In the genomic region with DNA sequence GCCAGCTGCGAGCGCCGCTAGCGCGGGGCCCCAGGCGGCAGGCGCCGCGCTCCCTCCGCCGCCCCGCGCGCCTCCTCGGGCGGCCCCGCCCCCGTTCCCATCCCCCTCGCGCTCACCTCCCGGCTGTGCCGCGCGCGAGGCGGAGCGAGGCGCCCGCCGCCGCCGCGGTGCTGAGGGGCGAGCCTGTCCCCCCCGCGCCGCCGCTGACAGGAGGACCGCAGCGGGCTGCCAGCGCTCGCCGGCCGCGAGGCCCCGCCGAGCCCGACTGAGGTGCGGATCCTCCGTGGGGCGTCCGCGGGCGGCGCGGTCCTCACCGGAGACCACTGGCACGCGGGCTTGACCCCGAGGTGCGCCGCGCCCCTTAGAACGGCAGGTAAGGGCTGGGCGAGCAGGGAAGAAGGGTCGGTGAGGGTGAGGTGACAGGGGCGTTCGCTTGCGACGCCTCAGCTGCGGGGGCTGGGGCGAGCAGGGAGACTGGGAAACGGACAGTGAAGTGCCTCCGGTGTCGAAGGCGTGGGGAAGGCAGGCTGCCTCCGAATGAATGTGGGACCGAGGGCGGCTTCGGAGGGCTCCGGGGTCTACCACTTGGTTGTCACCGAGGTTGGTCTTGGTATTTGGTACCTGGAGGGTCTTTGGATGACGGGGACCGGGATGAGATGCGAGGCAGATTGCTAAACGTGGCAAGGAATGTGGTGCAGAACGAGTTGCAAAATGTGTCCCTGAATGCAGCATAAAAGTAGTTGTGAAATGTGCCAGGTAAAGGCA, we compare ENCODE assay signal across 8 mouse cellular contexts. TPM values are rescaled to one million over a fixed set of nuclear protein-coding genes. Genes with fewer than 3 reads are reported as not detected.
DNase-seq lines count a peak whose midpoint lies in the region; ATAC-seq and TF ChIP-seq lines count a peak whose summit lies in the region.

A gene (plus strand): TSS at position 110 of the 765 bp plus-strand sequence.

- intact Hi-C loops in left cerebral cortex, adult 2 months (cut with DNase I), result loop anchor here (1.0 to 10.0 kb wide), 8 partner anchors 38 to 325 kb away; a partner anchor contains a TSS

- TF ChIP-seq CTCF in left cerebral cortex, adult 2 months (IDR thresholded peaks at IDR 0.05), result no peak
- no peak for TF ChIP-seq CTCF in spleen, adult 2 months (IDR thresholded peaks at IDR 0.05; ENCODE audit: extremely low read depth, insufficient read depth, insufficient read length, insufficient replicate concordance)

- H3K36me3 ChIP-seq in hindbrain, embryonic 14.5 days (replicated peaks; ENCODE audit: control insufficient read depth, insufficient read depth), result no peaks in the 10 kb centered on the region
- H3K36me3 ChIP-seq in macrophage (ENCODE audit: inconsistent target), result no peaks in the 10 kb centered on the region
- no peaks in the 10 kb centered on the region for H3K36me3 ChIP-seq in spleen, adult 2 months (ENCODE audit: control insufficient read depth, insufficient read depth, low read length)

- H3K4me2 ChIP-seq in hindbrain, embryonic 14.5 days (replicated peaks), result peak within 1 kb of the TSS; percentile 65

- peaks cover 10% of the 10 kb centered on the region; the same call in 1 of the 2 replicates for H3K79me2 ChIP-seq in macrophage (ENCODE audit: inconsistent target)

- H3K4me3 ChIP-seq in hindbrain, embryonic 14.5 days (replicated peaks; ENCODE audit: low read length), result peak within 1 kb of the TSS; percentile 97
- H3K4me3 ChIP-seq in left cerebral cortex, adult 2 months, result peak within 1 kb of the TSS; percentile 94
- H3K4me3 ChIP-seq in macrophage (ENCODE audit: inconsistent target), result peak within 1 kb of the TSS; percentile 38
- H3K4me3 ChIP-seq in spleen, adult 2 months (ENCODE audit: extremely low read depth, insufficient read depth, insufficient read length), result peak within 1 kb of the TSS; percentile 67

- TF ChIP-seq POLR2A in spleen, adult 2 months (IDR thresholded peaks at IDR 0.05; ENCODE audit: low read depth, low read length), result no peak

- peak; percentile 86; the same call in 1 of the 2 replicates for ATAC-seq in hindbrain, embryonic 14.5 days (ENCODE audit: low FRiP score)

- H3K9me3 ChIP-seq in hindbrain, embryonic 14.5 days (ENCODE audit: control insufficient read depth, low read length), result no peaks in the 10 kb centered on the region

- no peaks in the 10 kb centered on the region for H3K4me1 ChIP-seq in hindbrain, embryonic 14.5 days (replicated peaks; ENCODE audit: control insufficient read depth, insufficient read depth, low read length)
- H3K4me1 ChIP-seq in spleen, adult 2 months (ENCODE audit: control insufficient read depth, insufficient read depth, insufficient read length), result peaks cover 12% of the 10 kb centered on the region; the same call in 1 of the 2 replicates

- no peaks in the 10 kb centered on the region for H3K27me3 ChIP-seq in hindbrain, embryonic 14.5 days (ENCODE audit: control insufficient read depth, insufficient read depth, low read length)
- H3K27me3 ChIP-seq in spleen, adult 2 months (ENCODE audit: control insufficient read depth, insufficient read depth, low read length), result peaks cover 3% of the 10 kb centered on the region; the same call in 1 of the 2 replicates

- DNase-seq in layer of hippocampus, adult 11-12 months (ENCODE audit: low spot score), result peak; percentile 45
- DNase-seq in layer of hippocampus, adult 9-10 months (ENCODE audit: low spot score), result no peak
- DNase-seq in cerebellum, postnatal 10 days, result peak; percentile 74 to 81
- DNase-seq in gastrocnemius, adult 18-20 months (ENCODE audit: low spot score), result peak; percentile 7
- DNase-seq in hindbrain, embryonic 14.5 days (ENCODE audit: low spot score), result peak; percentile 76
- DNase-seq in left cerebral cortex, adult 2 months (ENCODE audit: extremely low spot score in 1 of 2, low spot score in 2 of 2), result peak; percentile 63 to 72
- DNase-seq in spleen, adult 2 months (ENCODE audit: low read depth in 1 of 2, low spot score in 2 of 2), result peak in 1 of 2 experiments; percentile 17

- H3K27ac ChIP-seq in hindbrain, embryonic 14.5 days, result peak within 1 kb of the TSS; percentile 97
- H3K27ac ChIP-seq in left cerebral cortex, adult 2 months, result peak within 1 kb of the TSS; percentile 97
- peak within 1 kb of the TSS; percentile 44 for H3K27ac ChIP-seq in macrophage
- peak within 1 kb of the TSS; percentile 37; the same call in 1 of the 2 replicates for H3K27ac ChIP-seq in spleen, adult 2 months (ENCODE audit: insufficient read depth, low read length)

- H3K9ac ChIP-seq in hindbrain, embryonic 14.5 days, result peak within 1 kb of the TSS; percentile 99

- under 1% methylated on average over 59 of the region's 87 CpGs for WGBS in hindbrain, embryonic 14.5 days
- WGBS in macrophage (ENCODE audit: missing documents), result under 1% methylated on average over 66 of the region's 87 CpGs
- 3% methylated on average over 71 of the region's 87 CpGs for WGBS in spleen, adult 2 months

RNA-seq across cellular contexts. Expression of the gene that starts here (rescaled TPM):
- 1 to 10 TPM; 7.0 to 7.8 TPM for total RNA-seq in gastrocnemius, adult 18-20 months (2021)
- polyA plus RNA-seq in hindbrain, embryonic 14.5 days (2014; fragmentation: Nextera tagmentation; extraction: Ambion mirVana), result 52.9 and 58.3 TPM in 2 replicates
- total RNA-seq in left cerebral cortex, adult 2 months (2021), result 100 to 1,000 TPM; 250 to 251 TPM
- 100 to 1,000 TPM in 9 of 26 experiments, 10 to 100 TPM in 17; 19.4 to 151 (median 62.8) TPM for total RNA-seq in macrophage (2018; cell fraction: chromatin; rRNA removed)
- total RNA-seq in macrophage (2018; cell fraction: cytosol; rRNA removed), result 10 to 100 TPM in 18 of 26 experiments, 1 to 10 TPM in 8; 7.1 to 26.0 (median 15.6) TPM
- total RNA-seq in macrophage (2018; cell fraction: nucleus; rRNA removed), result 100 to 1,000 TPM in 5 of 26 experiments, 10 to 100 TPM in 21; 13.7 to 146 (median 37.9) TPM
- polyA plus RNA-seq in macrophage (2018), result 9.0 to 11.0 TPM (median 10.2 TPM) in 3 replicates
- 1.3 and 1.8 TPM in 2 replicates for polyA plus RNA-seq in spleen, adult 2 months (2012; rRNA removed)

Comparison
In these comparisons a context has a peak if more than half of its experiments do, and no peak if none do; other contexts are left out.
1. RNA of the gene that starts here (total RNA-seq): 250 to 251 TPM in left cerebral cortex, adult 2 months; 7.0 to 7.8 TPM in gastrocnemius, adult 18-20 months; every median in the first group is over 10 times any median in the second.
2. H3K27ac ChIP-seq: peak in every context shown above with its lines; median percentile 97 in hindbrain, embryonic 14.5 days; 97 in left cerebral cortex, adult 2 months; 44 in macrophage; 37 in spleen, adult 2 months.
3. H3K4me3 ChIP-seq: peak in every context shown above with its lines; median percentile 97 in hindbrain, embryonic 14.5 days; 94 in left cerebral cortex, adult 2 months; 67 in spleen, adult 2 months; 38 in macrophage.